Mouse (Mus musculus): Measurements from ENCODE around the gene Vmn2r83. TPM values are rescaled to one million over a fixed set of nuclear protein-coding genes. Genes with fewer than 3 reads are reported as not detected.
"Not testable (repeated sequence)": the region's sequence is repeated elsewhere in the genome, so short reads cannot be mapped to it uniquely, and the experiment has no call there.

Gene Vmn2r83
- not detected for total RNA-seq (2021)
- long read RNA-seq, experiment 1: 0 reads
- long read RNA-seq, experiment 2: 0 reads

- DNase-seq: no peak
These were observed at the start of gene Vmn2r83 for GRCm38 (mm10) chr10:79468431-79468830. Vmn2r83 (plus strand) TSS chr10:79468731.

GRCm38 (mm10) chr10:79435141-79435820, 33.2 kb upstream of the Vmn2r83 start:
- not testable (repeated sequence) for DNase-seq

DNA sequence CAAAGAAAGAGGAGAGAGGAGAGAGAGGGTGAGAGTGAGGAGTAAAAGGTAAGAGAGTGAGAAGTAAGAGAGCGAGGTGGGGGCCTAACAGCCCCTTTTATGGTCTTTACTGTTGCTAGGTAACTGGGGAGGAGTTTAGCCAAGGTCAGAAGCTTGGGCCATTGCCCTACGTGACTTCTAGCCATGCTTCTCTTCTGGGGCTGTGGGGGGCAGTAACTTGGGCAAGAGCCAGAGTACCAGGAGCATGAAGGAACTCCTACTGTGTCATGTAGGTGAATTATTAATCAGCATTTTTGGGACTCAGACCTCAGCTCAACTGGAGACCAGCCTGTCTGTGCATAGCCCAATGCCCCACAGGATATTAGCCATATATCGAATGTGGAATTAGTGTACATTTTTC, 27.4 kb downstream of the Vmn2r83 start:
- DNase-seq: no peak

DNA sequence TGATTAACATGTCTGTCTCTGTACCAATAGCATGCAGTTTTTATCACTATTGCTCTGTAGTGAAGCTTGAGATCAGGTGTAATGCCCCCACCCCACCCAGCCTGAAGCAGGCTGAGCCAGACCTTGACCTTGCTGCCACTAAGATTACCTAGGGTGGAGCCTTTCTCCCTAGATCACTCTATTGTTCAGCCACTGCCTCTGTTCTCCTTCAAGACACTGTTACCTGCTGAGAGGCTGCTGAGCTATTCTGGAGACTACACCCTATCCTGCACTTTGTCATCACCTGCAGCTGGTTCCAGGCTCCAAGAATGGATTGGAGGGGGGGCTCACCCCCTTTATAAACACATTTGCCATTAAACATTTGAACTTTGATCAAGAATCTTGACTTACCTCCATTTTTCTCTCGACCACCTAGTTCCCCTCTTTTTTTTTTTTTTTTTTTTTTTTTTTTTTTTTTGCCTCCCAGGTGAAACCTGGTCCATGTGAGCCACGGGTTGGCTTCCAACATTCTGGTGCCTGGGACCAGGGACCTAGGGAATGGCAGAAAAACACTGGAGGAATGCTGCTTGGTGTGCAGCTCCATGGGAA, 28.3 kb downstream of the Vmn2r83 start:
- no peak for DNase-seq

DNA sequence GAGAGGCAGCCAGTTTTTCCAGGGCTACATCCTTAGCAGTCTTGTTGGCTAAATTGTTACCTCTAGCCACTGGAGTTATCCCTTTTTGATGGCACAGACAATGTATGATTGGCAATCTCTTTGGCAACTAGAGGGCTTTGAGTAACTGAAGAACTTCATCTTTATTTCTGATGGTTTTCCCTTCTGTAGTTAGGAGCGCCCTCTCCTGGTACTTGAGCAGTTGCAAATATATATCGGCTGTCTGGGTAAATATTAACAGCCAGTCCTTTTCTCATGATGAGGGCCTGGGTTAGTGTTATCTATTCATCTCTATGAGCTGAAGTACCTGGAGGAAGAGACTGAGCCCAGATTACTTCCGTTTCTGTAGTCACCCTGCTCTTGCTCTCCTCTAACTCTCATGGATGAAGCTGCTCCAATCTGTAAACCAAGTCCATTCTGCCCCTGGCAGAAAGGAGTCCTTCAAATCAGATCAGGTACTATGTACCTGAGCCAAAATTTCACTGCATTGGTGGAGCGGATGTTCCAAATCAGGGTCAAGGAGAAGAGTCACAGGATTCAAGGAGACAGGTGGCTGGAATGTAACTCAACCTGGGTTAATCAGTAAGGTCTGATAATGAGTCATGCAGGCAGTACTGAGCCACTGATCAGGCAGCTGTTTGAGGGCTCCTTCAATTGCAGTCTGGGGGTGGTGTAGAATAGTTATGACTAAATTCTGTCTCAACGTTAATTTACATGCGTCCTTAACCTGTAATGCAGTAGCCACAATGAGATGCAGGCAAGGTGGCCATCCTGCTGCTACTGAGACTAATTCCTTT, 34.5 kb downstream of the Vmn2r83 start:
- no peak for DNase-seq

DNA sequence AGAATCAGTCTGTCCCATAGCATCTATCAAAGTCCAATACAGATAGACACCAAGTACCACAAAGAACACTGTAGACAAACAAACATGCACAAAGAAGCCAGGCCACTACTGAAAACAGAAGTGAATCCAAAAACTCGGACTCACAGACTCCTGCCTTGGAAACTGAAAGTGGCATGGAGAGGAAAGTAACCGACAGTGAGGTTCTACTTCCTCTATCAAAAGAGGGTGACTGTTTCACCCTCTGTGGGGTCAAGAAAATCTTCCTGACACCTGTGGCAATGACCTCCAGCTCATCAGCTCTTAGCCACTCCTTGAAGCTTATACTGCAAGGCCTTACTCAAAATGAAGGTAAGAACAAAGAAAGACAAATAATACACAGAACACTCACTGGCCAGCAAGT, 38.2 kb downstream of the Vmn2r83 start:
- DNase-seq: no peak

GRCm38 (mm10) chr10:79524433-79524832, 55.9 kb downstream of the Vmn2r83 start:
- DNase-seq: no peak

GRCm38 (mm10) chr10:79525456-79526325, 57.2 kb downstream of the Vmn2r83 start:
- DNase-seq: no peak

GRCm38 (mm10) chr10:79526661-79527452, 58.3 kb downstream of the Vmn2r83 start:
- no peak for DNase-seq

GRCm38 (mm10) chr10:79527453-79527845, 58.9 kb downstream of the Vmn2r83 start:
- no peak for DNase-seq

DNA sequence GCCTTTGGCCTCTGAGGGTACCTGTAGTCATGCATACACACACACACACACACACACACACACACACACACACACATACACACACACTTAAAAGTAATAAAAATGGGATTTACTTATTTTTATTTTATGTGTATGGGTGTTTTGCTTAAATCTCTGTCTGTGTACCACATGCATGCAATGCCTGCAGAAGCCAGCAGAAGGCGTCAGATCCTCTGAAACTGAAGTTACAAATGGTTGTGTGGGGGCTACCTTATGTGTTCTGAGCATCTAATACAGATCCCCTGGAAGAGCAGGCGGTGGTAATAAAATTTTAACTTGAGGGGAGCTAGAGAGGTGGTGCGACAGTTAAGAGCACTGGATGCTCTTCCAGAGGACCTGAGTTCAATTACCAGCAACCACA, 59.5 kb downstream of the Vmn2r83 start:
- no peak for DNase-seq

- no peak for DNase-seq
These were observed 61.7 kb downstream of the Vmn2r83 start for GRCm38 (mm10) chr10:79530241-79530640.

GRCm38 (mm10) chr10:79530721-79531120, 62.2 kb downstream of the Vmn2r83 start:
- no peak for DNase-seq

GRCm38 (mm10) chr10:79531593-79531992, 63.1 kb downstream of the Vmn2r83 start:
- peak in 1 of 2 experiments; percentile 29 for DNase-seq

- DNase-seq: peak in 1 of 2 experiments; percentile 8
These were observed 64.1 kb downstream of the Vmn2r83 start for GRCm38 (mm10) chr10:79532678-79533077.

DNA sequence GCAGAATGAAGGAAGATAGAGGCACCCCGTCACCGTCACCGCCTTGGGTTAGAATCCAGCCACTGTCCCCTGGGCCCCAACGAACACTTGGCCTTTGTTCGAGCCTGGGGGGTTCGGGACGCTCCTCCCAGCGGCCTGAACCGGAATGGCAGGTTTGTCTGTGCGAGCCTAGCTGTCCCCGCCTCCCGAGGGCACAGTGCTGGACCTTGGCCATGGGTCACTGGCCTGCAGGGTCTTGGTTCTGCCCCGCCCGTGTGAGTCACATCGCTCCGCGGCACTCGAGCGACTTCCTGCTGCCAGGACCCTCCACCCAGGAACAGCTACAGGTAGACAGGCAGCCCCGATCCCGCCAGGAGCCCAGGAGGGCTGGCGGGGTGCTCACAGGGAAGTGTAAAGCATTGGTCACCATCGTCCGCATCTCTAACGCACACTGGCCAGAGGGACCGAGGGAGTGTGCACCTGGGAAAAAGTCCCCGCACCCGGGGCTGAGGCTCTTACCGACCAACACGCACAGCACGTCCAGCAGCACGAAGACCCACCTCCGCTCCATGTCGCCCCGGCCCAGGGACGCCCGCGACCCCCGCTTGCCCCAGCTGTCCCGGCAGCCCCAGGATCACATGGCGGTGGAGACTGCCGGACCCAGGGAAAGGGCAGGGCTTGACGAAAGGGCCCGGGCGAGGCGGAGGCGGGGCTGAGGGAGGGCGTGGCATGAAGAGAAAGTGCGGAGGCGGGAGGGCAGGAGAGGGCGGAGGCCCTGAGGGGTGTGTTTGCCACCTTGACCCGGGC, 64.8 kb downstream of the Vmn2r83 start, which contains the start of gene Plpp2:
Plpp2 (minus strand) TSS at position 671 of the 786 bp plus-strand sequence.
- DNase-seq: peak; percentile 82 to 83

GRCm38 (mm10) chr10:79534426-79534825, 65.9 kb downstream of the Vmn2r83 start:
- DNase-seq: no peak

- DNase-seq: no peak
These were observed 66.9 kb downstream of the Vmn2r83 start for GRCm38 (mm10) chr10:79535431-79535830.

GRCm38 (mm10) chr10:79536461-79537080, 68.0 kb downstream of the Vmn2r83 start:
- DNase-seq: no peak

- no peak for DNase-seq
These were observed 68.7 kb downstream of the Vmn2r83 start for GRCm38 (mm10) chr10:79537271-79537670.

Measured in heart, adult 18-20 months (tissue).